Mouse (Mus musculus) subcutaneous adipose tissue, adult 2 months (tissue): ENCODE measurements around the gene Tbr1. TPM values are rescaled to one million over a fixed set of nuclear protein-coding genes. Genes with fewer than 3 reads are reported as not detected.

ENCODE experiments used
- polyA plus RNA-seq: library from polyadenylated mRNA; depleted of rRNA; stranded (reverse); fragments of >200 nt; gene quantifications from 2 replicates; pipeline ENCODE4 v1.2.3, GENCODE M21; 2012; ENCODE audit warnings: low replicate concordance; rRNA removed

Gene Tbr1
- not detected in 2 replicates for polyA plus RNA-seq

DNA sequence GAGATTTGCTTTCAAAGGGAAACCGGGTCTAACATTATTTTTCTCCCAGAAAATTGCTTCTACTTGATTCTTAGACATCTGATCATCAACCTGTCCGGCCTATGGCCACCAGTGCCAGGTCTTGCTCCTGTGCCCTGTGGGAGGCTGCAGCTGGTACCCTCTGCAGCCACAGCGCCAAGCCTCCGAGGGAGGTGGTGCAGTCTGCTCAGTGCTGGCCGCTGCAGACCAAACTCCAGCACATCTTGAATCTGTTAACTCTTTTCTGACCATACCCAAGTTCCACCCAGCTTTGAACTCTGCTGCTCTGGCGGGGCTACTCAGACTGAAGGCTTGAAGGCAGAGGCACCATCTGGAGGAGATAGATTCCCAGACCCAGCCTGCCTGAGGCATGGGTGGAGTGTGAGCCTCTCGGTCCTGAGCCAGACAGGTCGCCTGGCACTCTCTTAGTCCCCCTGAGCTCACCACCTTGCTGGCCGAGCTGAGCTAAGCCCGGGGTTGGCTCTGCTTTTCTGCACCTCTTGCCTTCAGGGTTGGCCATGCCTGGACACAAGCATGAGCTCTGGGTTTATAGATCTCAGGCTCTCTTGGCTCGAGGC lies at the start of gene Tbr1:
TSS of gene Tbr1 (plus strand) at position 275 of the 596 bp plus-strand sequence.

Other genes starting within 250 kb of the Tbr1 start
- 11.0 and 22.2 TPM in 2 replicates for gene Tank, start 224.3 kb upstream of the Tbr1 start, polyA plus RNA-seq
- 26.5 and 27.6 TPM in 2 replicates for gene Psmd14, start 91.2 kb upstream of the Tbr1 start, polyA plus RNA-seq
- not detected in 2 replicates for gene Slc4a10, start 243.5 kb downstream of the Tbr1 start, polyA plus RNA-seq